Mouse (Mus musculus) testis, adult 2 months (tissue): ENCODE measurements around the gene Megf11.

Source experiments
- CTCF ChIP-seq: fragments of 200-500 bp; IDR thresholded peaks from 2 replicates; pipeline ENCODE4 v1.5.1; 2012; ENCODE audit warnings: low read depth, mild to moderate bottlenecking, inconsistent platforms, low read length, moderate library complexity; ENCODE audit not compliant: control insufficient read depth, insufficient read depth, insufficient replicate concordance
- POLR2A ChIP-seq: fragments of 200-500 bp; IDR thresholded peaks from 2 replicates; pipeline ENCODE4 v1.6.1; 2012; ENCODE audit warnings: low read depth, mild to moderate bottlenecking, inconsistent platforms, low read length, moderate library complexity; ENCODE audit not compliant: control insufficient read depth

- TF ChIP-seq POLR2A = no peak
- no peak for TF ChIP-seq CTCF
These were observed 363.9 kb downstream of the Megf11 start for GRCm38 (mm10) chr9:64749314-64749713.
